Mouse (Mus musculus) lung, postnatal 0 days (tissue): ENCODE data around the gene Ppp1r9a. TPM values are rescaled to one million over a fixed set of nuclear protein-coding genes. Genes with fewer than 3 reads are reported as not detected.

Source experiments
- ATAC-seq: fragments of 200-750 bp; cut with Nextera tagmentation; 2 replicates; pipeline ENCODE4 v1.8.0; 2017; ENCODE audit warnings: moderate library complexity
- DNase-seq: peaks from one replicate; pipeline ENCODE4 v3.0.0-alpha.2; 2016; ENCODE audit warnings: low spot score
- H3K27ac ChIP-seq: fragments of 300-500 bp; sonication (generic); 2 replicates; pipeline ENCODE4 v1.5.1; 2014; ENCODE audit warnings: antibody characterized with exemption, mild to moderate bottlenecking, low read length, mixed read lengths
- H3K27me3 ChIP-seq: fragments of 300-500 bp; sonication (generic); replicated peaks from 2 replicates; pipeline ENCODE4 v1.6.1; 2014; ENCODE audit warnings: low read length, mixed read lengths; ENCODE audit not compliant: insufficient read depth
- H3K36me3 ChIP-seq: fragments of 300-500 bp; sonication (generic); 2 replicates; pipeline ENCODE4 v1.6.1; 2014; ENCODE audit warnings: low read length, mixed read lengths; ENCODE audit not compliant: insufficient read depth
- H3K4me1 ChIP-seq: fragments of 300-500 bp; sonication (generic); 2 replicates; pipeline ENCODE4 v1.6.1; 2014; ENCODE audit warnings: antibody characterized with exemption, low read depth, low read length, mixed read lengths; ENCODE audit not compliant: insufficient read depth
- H3K4me2 ChIP-seq: fragments of 300-500 bp; sonication (generic); replicated peaks from 2 replicates; pipeline ENCODE4 v1.6.1; 2014; ENCODE audit warnings: low read depth, mild to moderate bottlenecking, low read length, moderate library complexity, mixed read lengths
- H3K4me3 ChIP-seq: fragments of 300-500 bp; sonication (generic); 2 replicates; pipeline ENCODE4 v1.5.1; 2014; ENCODE audit warnings: low read depth, low read length
- H3K9ac ChIP-seq: fragments of 300-500 bp; sonication (generic); replicated peaks from 2 replicates; pipeline ENCODE4 v1.6.1; 2014; ENCODE audit warnings: low read depth, mild to moderate bottlenecking
- H3K9me3 ChIP-seq: fragments of 300-500 bp; sonication (generic); 2 replicates; pipeline ENCODE4 v1.6.1; 2016; ENCODE audit warnings: low read length, mixed read lengths
- CTCF ChIP-seq: IDR thresholded peaks from 2 replicates; pipeline ENCODE4 v1.5.1; 2016; ENCODE audit warnings: antibody characterized with exemption, mild to moderate bottlenecking
- EP300 ChIP-seq: IDR thresholded peaks from 2 replicates; pipeline ENCODE4 v1.6.1; 2016; ENCODE audit warnings: antibody characterized with exemption, mild to moderate bottlenecking, control low read depth
- WGBS: fragments of 180-500 bp; shearing (Covaris S2); extraction: QIAGEN DNeasy Blood & Tissue Kit; methylation state at CpG from one replicate; pipeline ENCODE4 v1.1.7; 2014; 5-methylcytosine and 5-hydroxymethylcytosine counted together
- polyA plus RNA-seq: library from polyadenylated mRNA; unstranded; fragments of >200 nt; fragmentation: Nextera tagmentation; extraction: Ambion mirVana; gene quantifications from 2 replicates; pipeline ENCODE4 v1.2.1, GENCODE M21; 2015

Gene Ppp1r9a
- polyA plus RNA-seq, 1 experiment from 2014 or later, result 11.2 TPM

DNA sequence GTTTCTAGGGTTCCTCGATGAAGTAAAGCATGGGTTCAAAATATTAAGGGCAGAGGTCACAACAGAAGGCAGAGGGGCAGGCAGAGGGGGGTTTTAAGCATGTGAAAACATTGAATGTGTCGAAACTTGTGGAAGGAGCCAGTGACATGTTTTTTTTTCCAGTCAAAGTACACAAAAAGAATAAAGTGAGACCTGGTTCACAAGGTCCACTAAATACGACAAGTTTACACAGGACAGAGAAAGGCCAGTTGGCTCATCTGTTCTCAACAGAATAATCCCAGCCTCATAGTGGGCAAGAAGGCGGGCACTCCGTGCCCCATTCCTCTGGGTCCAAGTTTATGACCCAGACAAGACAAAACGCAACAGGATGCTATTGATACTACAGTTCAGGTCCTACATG lies 286.2 kb downstream of the Ppp1r9a start:
- ATAC-seq, result no peak
- Histone ChIP-seq H3K27ac (peak overlapping the region; percentile 20; the same call in 1 of the 2 replicates), H3K4me3 (no peak overlapping the region), H3K4me1 (peaks cover 6% of the 10 kb centered on the region; the same call in 1 of the 2 replicates), H3K36me3 (no peaks in the 10 kb centered on the region), H3K9ac (no peak overlapping the region), H3K4me2 (no peak overlapping the region), H3K9me3 (no peaks in the 10 kb centered on the region), H3K27me3 (no peaks in the 10 kb centered on the region)
- WGBS, result 55% methylated on average over 6 of the region's 6 CpGs
- DNase-seq, result no peak
- TF ChIP-seq EP300 (no peak), CTCF (no peak)

DNA sequence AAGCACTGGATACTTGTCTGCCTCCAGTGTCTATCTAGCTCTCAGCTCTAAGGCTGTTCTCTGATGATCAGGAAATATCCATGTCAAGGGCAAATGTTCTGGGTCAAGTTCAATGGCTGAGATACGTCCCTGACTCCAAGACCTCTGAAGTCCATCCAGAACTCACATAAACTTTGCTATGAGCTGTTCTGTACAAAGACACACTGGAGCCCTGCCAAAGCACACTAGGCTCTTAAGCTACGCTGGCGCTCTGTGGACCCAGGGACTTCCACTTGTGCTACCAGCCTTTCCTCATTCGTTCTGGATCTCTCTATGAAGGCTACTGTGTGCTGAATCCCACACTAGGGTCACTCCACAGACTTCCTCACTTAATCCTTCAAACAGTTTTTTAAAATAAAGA lies 286.8 kb downstream of the Ppp1r9a start:
- H3K27ac ChIP-seq, result peak overlapping the region; percentile 20; the same call in 1 of the 2 replicates
- no peak overlapping the region for H3K4me3 ChIP-seq
- H3K9me3 ChIP-seq, result no peaks in the 10 kb centered on the region
- ATAC-seq, result peak; percentile 81
- peak; percentile 89 for DNase-seq
- H3K4me2 ChIP-seq, result no peak overlapping the region
- WGBS, result 25% methylated on average over 4 of the region's 4 CpGs
- H3K27me3 ChIP-seq, result no peaks in the 10 kb centered on the region
- no peak for TF ChIP-seq EP300
- TF ChIP-seq CTCF, result no peak
- no peaks in the 10 kb centered on the region for H3K36me3 ChIP-seq
- H3K4me1 ChIP-seq, result peaks cover 6% of the 10 kb centered on the region; the same call in 1 of the 2 replicates
- no peak overlapping the region for H3K9ac ChIP-seq

DNA sequence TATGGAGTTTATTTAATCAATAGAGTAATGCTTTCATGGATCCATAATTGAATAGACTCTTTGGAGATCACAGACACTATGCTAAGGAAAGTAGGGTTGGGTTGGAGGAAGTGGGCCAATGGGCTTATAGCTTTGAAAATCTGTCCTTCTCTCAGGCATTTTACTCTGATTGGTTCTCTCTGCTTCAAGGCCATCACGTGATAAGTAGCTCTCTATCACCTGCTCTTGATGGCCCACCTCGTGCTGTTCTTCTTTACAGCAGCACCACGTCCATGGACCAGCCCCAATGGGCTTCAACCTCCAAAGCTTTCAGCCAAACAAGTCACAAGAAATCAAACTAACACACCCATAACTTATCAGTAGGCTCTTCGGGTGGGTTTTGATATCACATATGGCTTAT lies 288.0 kb downstream of the Ppp1r9a start:
- Histone ChIP-seq H3K4me2 (no peak overlapping the region), H3K27ac (no peak overlapping the region), H3K4me1 (peaks cover 6% of the 10 kb centered on the region; the same call in 1 of the 2 replicates), H3K36me3 (no peaks in the 10 kb centered on the region), H3K9me3 (no peaks in the 10 kb centered on the region), H3K4me3 (no peak overlapping the region), H3K27me3 (no peaks in the 10 kb centered on the region), H3K9ac (no peak overlapping the region)
- WGBS, result 75% methylated on average over 4 of the region's 4 CpGs
- ATAC-seq (no peak), DNase-seq (no peak)
- TF ChIP-seq EP300 (no peak), CTCF (no peak)

DNA sequence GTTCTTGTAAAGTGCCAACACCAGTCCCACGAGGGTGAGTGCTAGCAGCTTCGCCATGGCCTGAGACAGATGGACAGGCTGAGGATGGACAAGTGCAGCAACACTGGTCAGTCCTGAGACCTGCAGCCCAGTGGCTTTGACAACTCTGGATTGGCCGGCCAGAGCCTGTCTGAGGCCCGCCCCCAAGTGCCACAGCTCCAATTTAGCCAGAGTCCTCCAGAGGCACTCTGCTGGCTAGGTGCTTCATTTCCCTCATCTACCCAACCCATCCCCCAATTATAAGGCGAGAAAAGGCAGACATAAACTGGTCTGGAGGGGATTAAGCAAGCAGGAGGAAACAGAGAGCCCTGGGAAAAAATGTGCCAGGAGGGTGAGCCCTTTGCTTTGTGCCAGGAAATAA lies 291.0 kb downstream of the Ppp1r9a start, which contains the start of gene Pon1:
Gene Pon1, minus strand, starts transcription at position 254 of the 400 bp plus-strand sequence.
- 35% methylated on average over 5 of the region's 5 CpGs for WGBS
- Histone ChIP-seq H3K4me2 (0 out of 2 replicates have a peak within 1 kb of the TSS, but pooled peaks have one; percentile 5), H3K4me1 (peaks cover 6% of the 10 kb centered on the region; the same call in 1 of the 2 replicates), H3K27me3 (no peaks in the 10 kb centered on the region), H3K4me3 (no peak within 1 kb of the TSS), H3K9me3 (no peaks in the 10 kb centered on the region), H3K27ac (no peak within 1 kb of the TSS), H3K9ac (no peak within 1 kb of the TSS), H3K36me3 (no peaks in the 10 kb centered on the region)
- TF ChIP-seq EP300, result no peak
- TF ChIP-seq CTCF, result no peak
- ATAC-seq (peak; percentile 37; the same call in 1 of the 2 replicates), DNase-seq (peak; percentile 45)

DNA sequence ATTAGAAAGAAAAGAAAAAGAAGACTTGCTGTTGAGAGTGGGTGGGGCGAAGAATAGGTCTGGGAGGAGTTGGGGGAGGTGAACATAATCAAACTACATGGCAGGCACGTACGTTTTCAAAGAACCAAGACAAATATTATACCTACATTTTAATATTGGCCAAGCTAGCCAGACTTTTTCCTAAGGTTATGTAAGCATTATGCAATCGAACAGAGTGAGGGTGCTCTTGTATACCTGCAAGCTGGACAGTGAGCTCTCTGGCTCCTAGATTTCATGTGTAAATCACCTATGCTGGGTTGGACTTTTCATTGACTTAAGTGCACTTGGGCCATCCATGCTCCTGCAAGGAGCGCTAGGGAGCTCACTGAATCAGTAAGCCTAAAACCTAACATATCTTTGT lies 295.9 kb downstream of the Ppp1r9a start:
- Histone ChIP-seq H3K4me2 (no peak overlapping the region), H3K36me3 (no peaks in the 10 kb centered on the region), H3K9ac (no peak overlapping the region), H3K9me3 (no peaks in the 10 kb centered on the region), H3K4me1 (no peaks in the 10 kb centered on the region; the same call in 1 of the 2 replicates), H3K4me3 (no peak overlapping the region), H3K27me3 (no peaks in the 10 kb centered on the region), H3K27ac (no peak overlapping the region)
- DNase-seq, result peak; percentile 21
- WGBS, result 66% methylated on average over 5 of the region's 5 CpGs
- TF ChIP-seq EP300 (0 out of 2 replicates have a peak, but pooled peaks have one; percentile 15), CTCF (no peak)
- peak; percentile 39 for ATAC-seq

DNA sequence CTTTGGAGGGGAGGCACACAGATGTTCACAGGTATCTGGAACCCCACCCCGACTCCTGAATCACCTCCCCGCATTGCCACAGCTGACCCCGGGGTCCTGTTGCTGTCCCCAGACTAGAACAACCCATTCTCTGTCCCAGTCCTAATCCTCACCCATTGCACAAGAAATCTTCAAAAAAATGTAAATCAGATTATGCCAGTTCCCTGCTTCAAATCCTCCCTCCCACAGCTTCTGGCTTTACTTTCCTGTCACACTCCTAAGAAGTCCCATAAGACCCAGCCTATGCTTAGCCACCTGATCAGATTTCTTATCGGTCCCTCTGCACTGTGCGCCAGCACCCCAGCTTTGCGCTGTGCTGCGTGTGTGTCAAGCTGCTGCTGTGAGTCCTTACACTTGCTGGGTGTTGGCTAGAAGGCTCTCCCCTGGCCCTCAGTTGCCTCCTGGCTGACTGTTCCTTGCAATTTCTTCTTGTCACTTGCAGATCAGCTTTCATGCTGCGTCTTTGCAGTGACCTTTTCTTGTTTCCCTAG lies 296.7 kb downstream of the Ppp1r9a start:
- Histone ChIP-seq H3K27ac (0 out of 2 replicates have a peak overlapping the region, but pooled peaks have one; percentile 51), H3K27me3 (no peaks in the 10 kb centered on the region), H3K36me3 (no peaks in the 10 kb centered on the region), H3K9me3 (no peaks in the 10 kb centered on the region), H3K9ac (no peak overlapping the region), H3K4me2 (no peak overlapping the region), H3K4me3 (no peak overlapping the region), H3K4me1 (no peaks in the 10 kb centered on the region)
- 77% methylated on average over 8 of the region's 8 CpGs for WGBS
- no peak for DNase-seq
- peak; percentile 36 for ATAC-seq
- TF ChIP-seq EP300, result no peak
- no peak for TF ChIP-seq CTCF
